8 mouse cellular contexts compared by ENCODE assay signal in the genomic region with DNA sequence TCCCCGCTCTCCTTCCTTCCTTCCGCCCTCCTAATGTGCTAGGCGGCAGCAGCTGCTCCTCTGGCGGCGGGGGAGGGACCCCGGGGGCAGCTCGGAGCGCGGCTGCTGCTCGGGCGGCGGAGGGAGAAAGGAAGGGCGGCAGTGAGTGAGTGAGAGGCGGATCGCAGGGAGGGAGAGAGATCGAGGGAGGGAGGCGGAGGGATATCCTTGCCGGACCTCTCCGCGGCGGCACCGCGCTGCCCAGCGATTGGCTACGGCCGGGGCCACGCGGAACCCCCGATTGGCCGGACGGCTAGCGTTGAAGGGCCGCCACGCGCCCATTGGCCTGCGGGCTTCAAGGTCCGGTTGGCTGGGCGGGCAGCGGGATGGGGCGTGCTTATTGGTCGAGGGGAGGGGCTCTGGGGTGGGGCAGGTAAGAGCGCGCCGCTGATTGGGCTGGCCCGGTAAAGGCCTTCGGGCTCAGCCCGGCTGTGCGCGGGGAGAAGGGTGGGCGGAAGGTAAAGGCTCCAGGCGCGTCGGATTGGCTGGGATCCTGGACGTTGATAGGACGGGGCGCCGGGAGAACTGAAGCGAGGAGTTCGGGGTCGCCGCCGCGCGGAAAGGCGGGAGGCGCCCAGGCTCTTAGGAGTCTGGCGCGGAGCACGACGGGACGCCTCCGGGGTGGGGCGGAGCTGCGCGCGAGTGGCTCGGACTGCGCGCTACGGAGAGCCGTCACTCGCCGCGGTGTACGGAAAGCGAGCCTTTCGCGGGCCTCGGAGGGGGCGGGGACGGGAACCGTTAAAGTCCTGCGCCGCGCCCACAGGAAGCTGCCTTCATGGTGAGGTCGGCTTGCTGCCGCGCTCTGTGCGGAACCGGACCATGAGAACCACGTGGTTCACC. TPM values are rescaled to one million over a fixed set of nuclear protein-coding genes. Genes with fewer than 3 reads are reported as not detected.
DNase-seq lines count a peak whose midpoint lies in the region; ATAC-seq lines count a peak whose summit lies in the region.

Gene Kpnb1, minus strand, starts transcription at position 118 of the 879 bp plus-strand sequence.

- H3K4me3 ChIP-seq in hindbrain, embryonic 12.5 days = peak within 1 kb of the TSS; percentile 92

- peak; percentile 99 for DNase-seq in NIH3T3 (ENCODE audit: low read depth)
- peak; percentile 98 to 99 for DNase-seq in cerebellum, postnatal 10 days
- peak; percentile 98 to 99 for DNase-seq in frontal cortex, postnatal 10 days (ENCODE audit: low spot score in 2 of 2)
- DNase-seq in layer of hippocampus, postnatal 14 days (ENCODE audit: low spot score in 2 of 2) = peak; percentile 98 to 99
- DNase-seq in lung, postnatal 14 days = peak; percentile 97
- DNase-seq in retina, adult 2 months (ENCODE audit: low read depth, low spot score) = peak; percentile 97
- DNase-seq in thymus, postnatal 36 days = peak; percentile 97 to 100

- H3K9me3 ChIP-seq in hindbrain, embryonic 12.5 days (replicated peaks) = no peaks in the 10 kb centered on the region

- H3K4me2 ChIP-seq in hindbrain, embryonic 12.5 days (replicated peaks) = peak within 1 kb of the TSS; percentile 84

- ATAC-seq in hindbrain, embryonic 12.5 days (ENCODE audit: low FRiP score) = peak; percentile 96

- WGBS in hindbrain, embryonic 12.5 days = under 1% methylated on average over 87 of the region's 101 CpGs

- peaks cover 22% of the 10 kb centered on the region for H3K36me3 ChIP-seq in hindbrain, embryonic 12.5 days

- H3K27me3 ChIP-seq in hindbrain, embryonic 12.5 days = no peaks in the 10 kb centered on the region

- H3K27ac ChIP-seq in hindbrain, embryonic 12.5 days = peak within 1 kb of the TSS; percentile 98

- H3K9ac ChIP-seq in hindbrain, embryonic 12.5 days = peak within 1 kb of the TSS; percentile 95

- H3K4me1 ChIP-seq in hindbrain, embryonic 12.5 days = peaks cover 26% of the 10 kb centered on the region

RNA-seq across cellular contexts. Expression of gene Kpnb1, which starts in this region (rescaled TPM):
- polyA plus RNA-seq in hindbrain, embryonic 12.5 days (2016; fragmentation: Nextera tagmentation; extraction: Ambion mirVana) = 53.9 and 57.8 TPM in 2 replicates
- 100 to 1,000 TPM; 129 to 132 TPM for total RNA-seq in layer of hippocampus, postnatal 14 days (2021)

Comparison
In these comparisons a context has a peak if more than half of its experiments do, and no peak if none do; other contexts are left out.
1. Peak in every context shown above with its lines: DNase-seq, ATAC-seq, H3K4me3 ChIP-seq and H3K27ac ChIP-seq.